Mouse (Mus musculus) forebrain, embryonic 15.5 days (tissue): ENCODE data around the gene Grb7. TPM values are rescaled to one million over a fixed set of nuclear protein-coding genes. Genes with fewer than 3 reads are reported as not detected.

Experiments used
- ATAC-seq: fragments of 200-750 bp; cut with Nextera tagmentation; replicated peaks from 2 replicates; pipeline ENCODE4 v1.8.0; 2017; ENCODE audit warnings: mild to moderate bottlenecking, moderate TSS enrichment, moderate library complexity
- H3K27ac ChIP-seq: fragments of 300-500 bp; sonication (generic); replicated peaks from 2 replicates; pipeline ENCODE4 v1.5.1; 2015; ENCODE audit warnings: mild to moderate bottlenecking, inconsistent platforms
- H3K27me3 ChIP-seq: fragments of 300-500 bp; sonication (generic); 2 replicates; pipeline ENCODE4 v1.6.1; 2015; ENCODE audit warnings: inconsistent platforms
- H3K36me3 ChIP-seq: fragments of 300-500 bp; sonication (generic); 2 replicates; pipeline ENCODE4 v1.6.1; 2015; ENCODE audit warnings: mild to moderate bottlenecking, inconsistent platforms
- H3K4me1 ChIP-seq: fragments of 300-500 bp; sonication (generic); 2 replicates; pipeline ENCODE4 v1.6.1; 2015; ENCODE audit warnings: inconsistent platforms
- H3K4me2 ChIP-seq: fragments of 300-500 bp; sonication (generic); replicated peaks from 2 replicates; pipeline ENCODE4 v1.6.1; 2015; ENCODE audit warnings: mild to moderate bottlenecking, inconsistent platforms
- H3K4me3 ChIP-seq: fragments of 300-500 bp; sonication (generic); 2 replicates; pipeline ENCODE4 v1.5.1; 2015; ENCODE audit warnings: mild to moderate bottlenecking, inconsistent platforms
- H3K9ac ChIP-seq: fragments of 300-500 bp; sonication (generic); replicated peaks from 2 replicates; pipeline ENCODE4 v1.6.1; 2015; ENCODE audit warnings: mild to moderate bottlenecking, inconsistent platforms
- H3K9me3 ChIP-seq: fragments of 300-500 bp; sonication (generic); 2 replicates; pipeline ENCODE4 v1.6.1; 2016; ENCODE audit warnings: inconsistent platforms
- WGBS: fragments of 180-500 bp; shearing (Covaris S2); methylation state at CpG from one replicate; pipeline ENCODE4 v1.1.7; 2015; ENCODE audit warnings: mixed read lengths; 5-methylcytosine and 5-hydroxymethylcytosine counted together
- polyA plus RNA-seq: library from polyadenylated mRNA; unstranded; fragments of >200 nt; fragmentation: Nextera tagmentation; extraction: Ambion mirVana; gene quantifications from 2 replicates; pipeline ENCODE4 v1.2.1, GENCODE M21; 2015

Grb7 gene
- polyA plus RNA-seq, 1 experiment from 2014 or later, result 0.61 TPM

GRCm38 (mm10) chr11:98418273-98418672 lies 27.9 kb upstream of the Grb7 start:
- Histone ChIP-seq H3K27ac (no peak overlapping the region), H3K4me3 (no peak overlapping the region), H3K36me3 (no peaks in the 10 kb centered on the region), H3K9ac (no peak overlapping the region), H3K4me2 (no peak overlapping the region), H3K9me3 (no peaks in the 10 kb centered on the region), H3K4me1 (peaks cover 3% of the 10 kb centered on the region; the same call in 1 of the 2 replicates), H3K27me3 (no peaks in the 10 kb centered on the region)
- 74% methylated on average over 6 of the region's 6 CpGs for WGBS
- ATAC-seq, result no peak

DNA sequence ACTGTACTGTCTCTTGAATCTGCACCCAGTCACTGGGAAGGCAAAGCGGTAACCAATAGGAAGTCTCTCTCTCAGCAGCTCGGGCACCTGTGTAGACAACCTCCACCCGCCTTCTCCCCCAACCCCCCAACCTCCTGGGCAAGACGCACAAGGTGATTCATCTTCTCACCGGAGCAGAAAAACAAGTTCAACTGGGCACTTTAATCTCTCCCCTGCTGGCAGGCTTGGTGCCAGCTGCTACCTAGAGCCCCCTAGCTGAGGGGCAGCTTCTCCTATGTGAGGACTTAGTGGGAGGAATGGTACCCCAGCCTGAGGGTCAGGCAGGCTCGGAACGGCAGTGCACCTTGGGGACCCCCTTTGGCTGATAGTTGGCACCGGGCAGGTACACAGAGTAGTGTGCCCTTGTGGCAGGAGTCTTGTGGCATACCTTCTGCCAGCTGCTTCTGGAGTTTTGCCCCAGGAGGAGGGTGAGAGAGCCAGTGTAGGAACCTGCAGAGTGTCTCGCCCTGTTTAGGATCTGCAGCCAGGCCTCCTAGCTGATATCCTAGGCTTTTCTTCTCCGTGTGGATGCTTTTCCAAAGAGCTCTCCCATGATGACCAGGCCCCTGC lies 27.2 kb upstream of the Grb7 start:
- 85% methylated on average over 10 of the region's 10 CpGs for WGBS

GRCm38 (mm10) chr11:98426592-98426991 lies 19.6 kb upstream of the Grb7 start:
- no peak overlapping the region for H3K4me3 ChIP-seq
- no peak for ATAC-seq
- WGBS, result 96% methylated on average over 7 of the region's 7 CpGs
- no peaks in the 10 kb centered on the region for H3K36me3 ChIP-seq
- no peaks in the 10 kb centered on the region for H3K27me3 ChIP-seq
- no peak overlapping the region for H3K4me2 ChIP-seq
- H3K27ac ChIP-seq, result no peak overlapping the region
- no peaks in the 10 kb centered on the region for H3K9me3 ChIP-seq
- H3K4me1 ChIP-seq, result no peaks in the 10 kb centered on the region
- no peak overlapping the region for H3K9ac ChIP-seq

More for the DNA sequence above, 27.2 kb upstream of the Grb7 start:
- H3K9ac ChIP-seq, result no peak overlapping the region
- no peaks in the 10 kb centered on the region for H3K36me3 ChIP-seq
- H3K27me3 ChIP-seq, result no peaks in the 10 kb centered on the region
- no peaks in the 10 kb centered on the region for H3K9me3 ChIP-seq
- no peak for ATAC-seq
- H3K4me1 ChIP-seq, result 0 out of 2 replicates have a peak, but pooled peaks cover 3% of the 10 kb centered on the region
- H3K27ac ChIP-seq, result no peak overlapping the region
- H3K4me2 ChIP-seq, result no peak overlapping the region
- H3K4me3 ChIP-seq, result no peak overlapping the region

DNA sequence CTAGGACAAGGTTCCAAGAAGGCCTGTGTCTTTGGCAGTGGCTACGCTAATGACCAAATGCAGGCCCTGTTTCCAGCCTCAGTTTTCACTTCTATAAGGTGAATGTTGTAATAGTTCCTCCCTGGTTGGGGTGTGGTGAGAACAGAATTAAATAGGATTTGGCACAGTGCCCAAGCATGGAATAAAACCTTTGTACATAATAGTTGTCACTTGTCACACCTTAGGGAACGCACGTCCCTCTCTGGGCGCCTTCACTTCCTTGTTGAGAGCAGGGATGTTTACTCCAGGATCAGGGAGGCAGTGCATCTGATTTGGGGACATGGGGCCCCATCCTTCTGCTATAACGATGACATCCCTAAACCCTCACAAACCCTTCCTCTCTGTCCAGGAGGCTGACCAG lies 17.8 kb upstream of the Grb7 start:
- H3K27me3 ChIP-seq, result no peaks in the 10 kb centered on the region
- no peak for ATAC-seq
- H3K9me3 ChIP-seq, result no peaks in the 10 kb centered on the region
- no peaks in the 10 kb centered on the region for H3K36me3 ChIP-seq
- H3K9ac ChIP-seq, result no peak overlapping the region
- no peak overlapping the region for H3K27ac ChIP-seq
- no peaks in the 10 kb centered on the region for H3K4me1 ChIP-seq
- 68% methylated on average over 5 of the region's 5 CpGs for WGBS
- H3K4me3 ChIP-seq, result no peak overlapping the region
- no peak overlapping the region for H3K4me2 ChIP-seq

GRCm38 (mm10) chr11:98431743-98432502 lies 14.3 kb upstream of the Grb7 start:
- Histone ChIP-seq H3K9ac (no peak overlapping the region), H3K27ac (no peak overlapping the region), H3K27me3 (no peaks in the 10 kb centered on the region), H3K4me1 (no peaks in the 10 kb centered on the region), H3K36me3 (0 out of 2 replicates have a peak, but pooled peaks cover 2% of the 10 kb centered on the region), H3K4me3 (no peak overlapping the region), H3K9me3 (no peaks in the 10 kb centered on the region), H3K4me2 (no peak overlapping the region)
- 77% methylated on average over 9 of the region's 9 CpGs for WGBS
- no peak for ATAC-seq

DNA sequence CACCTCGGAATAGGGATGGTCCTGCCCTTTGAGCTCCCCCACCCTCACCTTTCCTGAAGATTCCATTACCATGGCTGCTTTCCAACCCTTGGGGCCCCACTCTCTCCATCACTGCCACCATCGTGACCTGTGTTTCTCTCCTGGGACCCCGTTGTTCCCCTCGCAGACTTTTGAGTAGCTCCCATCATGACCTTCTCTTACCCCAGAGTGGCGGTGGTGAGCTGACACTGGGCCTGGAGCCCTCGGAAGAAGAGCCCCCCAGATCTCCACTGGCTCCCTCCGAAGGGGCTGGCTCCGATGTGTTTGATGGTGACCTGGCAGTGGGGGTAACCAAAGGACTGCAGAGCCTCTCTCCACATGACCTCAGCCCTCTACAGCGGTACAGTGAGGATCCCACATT lies 10.5 kb upstream of the Grb7 start:
- no peak overlapping the region for H3K4me3 ChIP-seq
- peaks cover 10% of the 10 kb centered on the region for H3K4me1 ChIP-seq
- H3K9ac ChIP-seq, result no peak overlapping the region
- H3K27ac ChIP-seq, result no peak overlapping the region
- peaks cover 6% of the 10 kb centered on the region; the same call in 1 of the 2 replicates for H3K36me3 ChIP-seq
- 90% methylated on average over 9 of the region's 9 CpGs for WGBS
- H3K9me3 ChIP-seq, result no peaks in the 10 kb centered on the region
- no peak for ATAC-seq
- H3K27me3 ChIP-seq, result no peaks in the 10 kb centered on the region
- H3K4me2 ChIP-seq, result no peak overlapping the region

DNA sequence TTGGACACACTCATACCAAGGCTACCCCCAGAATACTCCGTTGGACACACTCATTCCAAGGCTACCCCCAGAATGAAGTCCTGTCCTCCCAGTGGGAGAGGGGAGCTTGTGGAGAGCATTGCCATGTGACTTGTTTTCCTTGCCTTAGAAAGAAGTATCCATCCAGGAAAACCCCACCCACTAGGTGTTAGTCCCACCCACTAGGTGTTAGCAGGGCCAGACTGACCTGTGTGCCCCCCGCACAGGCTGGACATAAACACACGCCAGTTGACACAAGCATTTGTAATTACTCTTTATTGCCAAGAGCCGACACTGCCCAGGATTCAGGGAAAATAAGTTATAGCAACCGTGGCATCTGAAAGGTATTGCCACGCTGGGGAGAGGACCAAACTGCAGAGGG lies 8.8 kb upstream of the Grb7 start:
- H3K9ac ChIP-seq, result no peak overlapping the region
- H3K4me1 ChIP-seq, result peaks cover 10% of the 10 kb centered on the region
- peak overlapping the region; percentile 81; the same call in 1 of the 2 replicates for H3K4me3 ChIP-seq
- H3K27ac ChIP-seq, result no peak overlapping the region
- no peaks in the 10 kb centered on the region for H3K27me3 ChIP-seq
- H3K9me3 ChIP-seq, result no peaks in the 10 kb centered on the region
- H3K4me2 ChIP-seq, result no peak overlapping the region
- ATAC-seq, result no peak
- peaks cover 6% of the 10 kb centered on the region; the same call in 1 of the 2 replicates for H3K36me3 ChIP-seq
- WGBS, result 91% methylated on average over 6 of the region's 6 CpGs

- H3K4me3 ChIP-seq, result peak within 1 kb of the TSS; percentile 81
- H3K27ac ChIP-seq, result peak within 1 kb of the TSS; percentile 78
- ATAC-seq, result peak; percentile 93
- H3K9me3 ChIP-seq, result no peaks in the 10 kb centered on the region
- WGBS, result 2% methylated on average over 43 of the region's 43 CpGs
- H3K9ac ChIP-seq, result peak within 1 kb of the TSS; percentile 64
- H3K36me3 ChIP-seq, result peaks cover 6% of the 10 kb centered on the region; the same call in 1 of the 2 replicates
- H3K4me2 ChIP-seq, result peak within 1 kb of the TSS; percentile 68
- H3K4me1 ChIP-seq, result peaks cover 10% of the 10 kb centered on the region
- H3K27me3 ChIP-seq, result no peaks in the 10 kb centered on the region
Measured at GRCm38 (mm10) chr11:98438331-98439158, 7.6 kb upstream of the Grb7 start, which contains the start of gene Mien1. Gene Mien1, minus strand, starts transcription at chr11:98438991.

DNA sequence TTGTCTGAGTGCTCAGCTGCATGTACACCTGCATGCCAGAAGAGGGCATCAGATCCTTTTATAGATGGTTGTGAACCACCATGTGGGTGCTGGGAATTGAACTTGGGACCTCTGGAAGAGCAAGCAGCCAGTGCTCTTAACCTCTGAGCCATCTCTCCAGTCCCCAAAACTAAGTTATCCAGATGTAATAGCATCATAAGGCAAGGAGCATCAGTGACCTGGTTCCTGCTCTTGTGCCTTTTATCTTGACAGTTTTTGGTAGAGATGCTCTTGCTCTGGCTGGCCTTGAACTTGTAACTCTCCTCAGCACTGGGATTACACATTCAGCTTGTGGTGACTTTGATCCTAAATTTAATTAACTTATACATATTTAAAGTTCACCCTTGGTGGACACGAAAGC lies 2.5 kb upstream of the Grb7 start:
- 94% methylated on average over 1 of the region's 1 CpGs for WGBS
- Histone ChIP-seq H3K36me3 (no peaks in the 10 kb centered on the region), H3K27me3 (peaks cover 21% of the 10 kb centered on the region; the same call in 1 of the 2 replicates), H3K4me1 (peaks cover 9% of the 10 kb centered on the region; the same call in 1 of the 2 replicates), H3K9me3 (no peaks in the 10 kb centered on the region), H3K27ac (no peak overlapping the region), H3K9ac (no peak overlapping the region), H3K4me3 (no peak overlapping the region), H3K4me2 (no peak overlapping the region)
- no peak for ATAC-seq

DNA sequence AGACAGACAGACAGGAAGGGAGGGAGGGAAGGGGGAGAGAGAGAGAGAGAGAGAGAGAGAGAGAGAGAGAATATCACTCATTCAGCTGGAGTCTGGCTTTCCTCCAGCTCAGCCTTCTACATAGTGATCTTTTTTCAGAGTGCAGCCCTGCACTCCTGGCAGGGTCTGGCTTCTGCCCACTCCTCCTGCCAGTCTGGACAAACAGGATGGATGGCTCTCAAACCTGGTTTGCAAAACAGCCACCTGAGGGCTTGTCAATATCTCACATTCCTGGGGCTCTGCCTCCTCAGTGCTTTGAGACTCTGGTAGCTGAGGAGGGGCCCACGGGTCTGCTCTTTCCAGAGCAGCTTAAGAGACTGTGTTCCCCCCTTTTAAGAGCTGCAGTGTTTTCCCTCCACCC lies 956 bp upstream of the Grb7 start:
- no peak for ATAC-seq
- H3K9me3 ChIP-seq, result no peaks in the 10 kb centered on the region
- 58% methylated on average over 1 of the region's 1 CpGs for WGBS

DNA sequence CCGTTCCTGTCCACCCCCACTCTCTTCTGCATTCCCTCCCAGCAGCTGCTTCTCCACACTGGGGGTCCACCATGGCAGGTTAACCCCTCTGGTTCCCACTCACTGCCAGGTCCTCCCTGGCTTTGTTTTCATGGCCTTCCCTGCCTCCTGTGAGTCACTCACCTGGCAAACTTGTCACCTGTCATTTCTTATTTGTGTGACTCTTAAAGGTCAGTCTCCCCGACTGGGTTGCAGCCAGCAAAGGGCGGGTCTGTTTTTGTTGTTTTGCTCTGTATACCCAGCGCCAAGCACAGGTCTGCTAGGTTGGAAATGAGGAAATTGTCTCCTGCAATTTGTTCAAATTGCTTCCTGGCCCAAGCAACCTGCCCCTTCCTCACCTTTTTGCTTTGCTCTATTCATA lies 515 bp upstream of the Grb7 start:
- 67% methylated on average over 4 of the region's 4 CpGs for WGBS
- peaks cover 25% of the 10 kb centered on the region; the same call in 1 of the 2 replicates for H3K27me3 ChIP-seq
- ATAC-seq, result no peak

More for the DNA sequence above, 956 bp upstream of the Grb7 start:
- Histone ChIP-seq H3K4me1 (0 out of 2 replicates have a peak, but pooled peaks cover 6% of the 10 kb centered on the region), H3K9ac (no peak overlapping the region), H3K27ac (no peak overlapping the region), H3K36me3 (no peaks in the 10 kb centered on the region), H3K4me3 (no peak overlapping the region), H3K27me3 (peaks cover 25% of the 10 kb centered on the region; the same call in 1 of the 2 replicates), H3K4me2 (no peak overlapping the region)

More for the DNA sequence above, 515 bp upstream of the Grb7 start:
- Histone ChIP-seq H3K9ac (no peak overlapping the region), H3K36me3 (no peaks in the 10 kb centered on the region), H3K4me3 (no peak overlapping the region), H3K9me3 (no peaks in the 10 kb centered on the region), H3K4me1 (0 out of 2 replicates have a peak, but pooled peaks cover 6% of the 10 kb centered on the region), H3K4me2 (no peak overlapping the region), H3K27ac (no peak overlapping the region)
